Mouse (Mus musculus) adrenal gland, postnatal 14 days (tissue): ENCODE data around the gene Slc16a2. TPM values are rescaled to one million over a fixed set of nuclear protein-coding genes. Genes with fewer than 3 reads are reported as not detected.

Source experiments
- DNase-seq: peaks from one replicate; pipeline ENCODE4 v3.0.0; 2021; ENCODE audit warnings: mixed read lengths
- total RNA-seq: library from RNA; stranded (reverse); gene quantifications from 2 replicates; pipeline ENCODE4 v1.2.3, GENCODE M21; 2021

Gene Slc16a2
- total RNA-seq, 1 experiment from 2014 or later = 54.2 TPM

DNA sequence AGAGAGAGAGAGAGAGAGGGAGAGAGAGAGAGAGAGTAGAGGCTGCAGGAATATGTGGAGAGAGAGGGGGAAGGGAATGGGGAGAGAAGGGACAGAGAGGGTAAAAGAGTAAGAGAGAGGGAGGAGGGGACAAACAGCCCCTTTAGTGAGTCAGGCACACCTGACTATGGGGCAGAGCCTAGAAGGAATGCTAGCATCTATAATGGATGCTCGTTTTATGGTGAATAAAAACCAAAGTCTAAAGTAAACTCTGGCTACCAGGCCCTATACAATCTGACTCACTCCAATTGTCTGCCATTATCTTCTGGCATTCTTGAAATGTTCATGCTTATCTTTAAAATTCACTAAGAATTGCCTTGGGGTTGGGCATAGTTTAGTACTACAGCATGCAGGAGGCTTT is 169.7 kb downstream of the Slc16a2 start:
- DNase-seq = no peak

Other genes with a start within 250 kb of the Slc16a2 start
- not detected in 2 replicates for gene Zcchc13, start 191.4 kb downstream of the Slc16a2 start, total RNA-seq
- 58.3 and 58.8 TPM in 2 replicates for gene Rlim, start 159.3 kb upstream of the Slc16a2 start, total RNA-seq